Mouse (Mus musculus) lung, adult 2 months (tissue): ENCODE results near the gene Cpeb3.

ENCODE experiments used
- CTCF ChIP-seq: fragments of 200-500 bp; IDR thresholded peaks from 2 replicates; pipeline ENCODE4 v1.5.1; 2011; ENCODE audit warnings: mild to moderate bottlenecking, low read length, control low read depth; ENCODE audit not compliant: insufficient read depth
- POLR2A ChIP-seq: fragments of 200-500 bp; IDR thresholded peaks from 2 replicates; pipeline ENCODE4 v1.6.1; 2011; ENCODE audit warnings: low read depth, mild to moderate bottlenecking, control low read depth, low read length, borderline replicate concordance; ENCODE audit errors: extremely low read depth

GRCm38 (mm10) chr19:37090146-37091061 is 118.0 kb downstream of the Cpeb3 start:
- TF ChIP-seq POLR2A (no peak), CTCF (no peak)
